Mouse (Mus musculus) cerebellum, postnatal 4 days (tissue): ENCODE measurements around the gene Pou2f1.

Experiments used
- DNase-seq, 2 experiments: peaks; one replicate each; pipeline ENCODE4 v3.0.0; 2022; ENCODE audit warnings: low spot score in 2 of 2, mixed read lengths in 1 of 2

Pou2f1 gene

DNA sequence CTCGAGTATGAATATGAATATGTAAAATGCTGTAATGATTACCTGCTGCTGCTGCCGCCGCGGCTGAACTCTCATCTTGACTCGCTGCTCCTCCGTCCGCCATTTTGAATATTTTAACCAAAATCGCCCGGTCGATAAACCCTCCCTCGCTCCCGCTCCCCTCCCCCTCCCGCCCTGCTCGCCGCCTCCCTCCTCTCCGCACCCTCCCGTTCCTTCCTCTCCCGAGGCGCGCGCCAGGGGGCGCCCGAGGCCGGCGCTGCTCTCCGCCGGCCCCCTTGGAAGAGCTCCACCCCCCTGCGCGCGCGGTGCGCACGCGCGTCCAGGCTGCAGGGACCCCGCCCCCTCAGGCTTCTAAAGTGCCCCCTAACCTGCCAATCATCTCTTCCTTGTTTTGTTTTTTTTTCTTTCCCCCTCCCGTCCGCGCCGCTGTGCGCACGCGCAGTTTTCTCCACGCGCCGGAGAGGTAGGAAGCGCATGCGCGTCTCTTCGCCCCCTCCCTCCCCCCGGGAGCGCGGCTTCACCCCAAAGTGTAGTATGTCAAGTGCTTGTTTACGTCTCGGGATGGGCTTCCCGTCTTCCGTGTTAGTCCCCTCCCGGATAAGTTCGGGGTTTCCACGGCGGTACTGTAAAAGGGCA, at the start of gene Pou2f1:
Pou2f1 (minus strand) TSS at position 159 of the 636 bp plus-strand sequence.
- DNase-seq, result peak; percentile 95 to 98

GRCm38 (mm10) chr1:166049046-166049827, 46.8 kb upstream of the Pou2f1 start:
- DNase-seq, result no peak

- no peak for DNase-seq
Measured at GRCm38 (mm10) chr1:166048230-166048911, 45.9 kb upstream of the Pou2f1 start.

DNA sequence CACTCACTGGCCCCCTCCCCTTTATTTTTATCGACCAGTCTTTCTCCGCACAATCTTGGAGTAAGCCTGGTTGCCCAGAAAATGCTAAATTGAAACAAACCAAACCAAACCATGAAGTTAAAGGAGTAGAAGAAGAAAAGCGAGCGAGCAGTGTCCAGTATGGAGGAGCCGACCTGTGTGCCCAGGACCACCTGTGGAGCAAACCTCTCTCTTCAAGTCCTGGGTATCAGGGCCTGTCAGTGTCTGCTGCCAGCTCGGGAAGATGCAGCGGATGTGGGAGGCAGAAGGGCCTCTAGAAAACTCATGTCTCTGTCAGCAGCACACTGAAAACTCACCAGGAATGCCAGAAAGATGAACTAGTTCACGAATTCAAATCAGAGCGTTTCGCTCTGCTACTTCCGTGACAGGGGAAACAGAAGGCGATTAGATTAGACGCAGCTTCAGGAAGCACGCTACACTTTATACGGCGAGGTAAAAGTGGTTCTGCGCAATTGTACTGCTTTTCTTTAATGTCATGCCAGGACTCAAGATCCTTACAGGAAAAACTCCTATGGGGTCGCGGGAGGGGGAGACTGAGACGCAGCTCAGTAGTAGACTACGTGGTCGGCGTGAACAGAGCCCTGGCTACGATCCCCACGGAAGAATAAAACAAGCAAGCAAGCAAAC, 45.2 kb upstream of the Pou2f1 start:
- no peak for DNase-seq

- DNase-seq, result no peak
Measured at GRCm38 (mm10) chr1:166045894-166046197, 43.4 kb upstream of the Pou2f1 start.

DNA sequence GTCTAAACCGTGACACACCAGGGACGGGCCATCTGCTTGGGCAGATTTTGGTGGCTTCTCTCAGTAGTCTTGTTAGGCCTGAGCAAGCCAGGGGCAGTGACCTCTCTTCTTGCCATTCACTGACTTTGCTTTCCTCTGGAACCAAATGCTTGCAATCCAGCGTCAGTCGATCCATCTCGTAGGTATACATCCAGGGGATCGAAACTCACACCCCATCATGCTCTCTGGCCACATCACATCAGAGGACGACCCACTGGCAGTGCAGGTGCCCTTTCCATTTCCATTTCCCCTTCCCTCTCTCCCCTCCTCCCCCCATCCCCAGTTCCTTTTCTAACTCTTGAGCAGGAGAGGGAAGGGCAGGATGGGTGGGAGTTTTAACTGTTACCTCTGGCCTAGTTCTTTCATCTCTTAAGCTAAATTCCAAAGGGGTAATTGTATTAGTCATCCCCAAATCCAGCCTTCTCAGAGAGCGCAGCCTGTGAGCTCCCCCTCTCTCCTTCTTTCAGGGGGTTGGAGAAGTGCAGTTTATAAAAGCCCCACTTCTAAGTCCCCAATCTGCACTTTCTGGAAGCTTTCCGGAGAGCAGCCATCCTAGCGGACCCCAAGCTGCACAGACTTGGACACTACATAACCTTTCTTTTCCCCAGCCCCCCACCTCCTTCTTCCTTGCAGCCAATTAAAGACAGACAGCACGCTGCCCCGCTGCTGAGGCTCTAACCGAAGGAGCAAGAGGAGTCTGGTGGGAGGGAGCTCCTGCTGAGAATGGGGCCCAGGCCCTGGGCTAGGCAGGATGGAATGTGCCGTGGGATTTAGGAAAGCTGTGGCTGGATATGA, 42.8 kb upstream of the Pou2f1 start:
- DNase-seq, result no peak

GRCm38 (mm10) chr1:166043451-166044149, 41.1 kb upstream of the Pou2f1 start:
- DNase-seq, result no peak

DNA sequence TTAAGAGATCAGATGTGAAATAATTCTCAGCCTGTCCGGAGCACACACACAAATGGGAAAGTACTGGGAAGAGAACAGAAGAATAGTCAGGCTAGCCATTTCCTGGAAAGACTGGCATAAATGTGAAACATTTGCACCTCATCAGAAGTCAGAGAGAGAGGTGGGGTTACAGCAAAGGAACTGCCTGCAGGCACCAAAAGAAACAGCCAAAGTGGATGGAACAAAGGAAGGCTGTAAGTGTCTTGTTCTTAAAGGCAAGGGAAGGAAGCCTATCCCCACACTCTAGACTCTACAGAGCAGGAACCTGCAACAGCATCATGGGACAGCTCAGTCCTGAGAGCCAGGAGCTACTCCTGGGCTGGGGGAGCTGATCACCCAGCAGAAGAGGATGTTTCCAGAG, 39.0 kb upstream of the Pou2f1 start:
- no peak for DNase-seq

DNA sequence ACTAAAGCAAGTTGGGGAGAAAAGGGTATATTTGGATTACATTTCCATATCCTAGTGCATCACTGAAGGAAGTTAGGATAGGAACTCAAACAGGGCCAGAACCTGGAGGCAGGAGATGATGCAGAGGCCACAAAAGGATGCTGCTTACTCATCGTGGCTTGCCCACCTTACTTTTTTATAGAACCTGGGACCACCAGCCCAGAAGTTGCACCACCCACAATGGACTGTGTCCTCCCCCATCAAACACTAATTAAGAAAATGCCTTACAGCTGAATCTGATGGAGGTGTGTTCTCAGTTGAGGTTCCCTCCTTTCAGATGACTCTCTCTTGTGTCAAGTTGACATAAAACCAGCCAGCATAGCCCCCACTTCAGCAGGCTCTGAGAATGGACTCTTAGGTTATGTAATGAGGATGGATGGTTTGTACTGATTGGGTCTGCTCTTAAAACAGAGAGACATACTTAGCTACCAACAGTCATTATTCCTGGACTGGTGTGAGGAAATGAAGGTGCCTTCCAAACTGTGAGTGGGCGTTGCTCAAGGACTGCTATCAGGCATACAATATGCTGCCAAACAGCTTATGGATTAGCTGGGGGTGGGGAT, 36.4 kb upstream of the Pou2f1 start:
- DNase-seq, result no peak

DNA sequence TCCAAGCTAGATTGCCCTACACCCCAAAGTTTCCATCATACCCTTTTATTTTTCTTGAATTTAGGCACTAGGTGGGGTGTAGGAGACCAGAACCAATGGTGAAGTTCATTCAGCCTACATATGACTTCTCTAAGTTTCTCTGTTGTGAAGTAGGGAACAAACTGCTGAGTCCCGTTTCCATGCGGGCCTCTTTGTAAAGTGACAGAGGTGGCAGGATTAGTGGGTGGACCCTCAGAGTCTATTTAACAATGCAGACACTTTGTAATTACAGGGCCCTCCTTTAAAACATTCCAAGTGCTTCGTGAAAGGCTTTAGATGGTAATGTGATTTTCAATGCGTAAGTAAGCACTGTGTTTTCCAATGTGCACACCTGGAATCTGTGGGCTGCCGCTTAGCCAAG, 32.6 kb upstream of the Pou2f1 start:
- DNase-seq, result no peak

GRCm38 (mm10) chr1:166031673-166032547, 29.4 kb upstream of the Pou2f1 start:
- no peak for DNase-seq

GRCm38 (mm10) chr1:166023981-166024380, 21.5 kb upstream of the Pou2f1 start:
- DNase-seq, result no peak

DNA sequence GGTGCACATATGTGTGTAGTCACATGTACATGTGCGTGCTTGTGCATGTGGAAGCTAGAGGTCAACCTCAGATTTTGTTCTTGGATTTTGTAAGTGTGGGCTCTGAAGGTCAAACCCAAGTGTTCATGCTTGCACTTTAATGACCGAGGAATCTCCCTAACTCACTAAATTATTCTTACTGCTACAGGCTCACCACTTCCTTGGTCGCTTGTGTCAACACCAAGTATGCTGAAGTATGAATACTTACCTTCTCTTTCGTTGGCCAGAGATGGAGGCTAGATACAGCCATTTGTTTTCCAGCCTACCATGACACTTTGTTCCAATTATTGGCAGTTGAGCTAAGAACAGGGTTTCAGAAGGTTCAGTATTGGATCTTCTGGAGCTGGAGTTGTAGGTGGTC, 14.7 kb upstream of the Pou2f1 start:
- DNase-seq, result no peak

- DNase-seq, result no peak
Measured at GRCm38 (mm10) chr1:166016306-166016705, 13.8 kb upstream of the Pou2f1 start.

GRCm38 (mm10) chr1:166014530-166014929, 12.1 kb upstream of the Pou2f1 start:
- DNase-seq, result no peak

DNA sequence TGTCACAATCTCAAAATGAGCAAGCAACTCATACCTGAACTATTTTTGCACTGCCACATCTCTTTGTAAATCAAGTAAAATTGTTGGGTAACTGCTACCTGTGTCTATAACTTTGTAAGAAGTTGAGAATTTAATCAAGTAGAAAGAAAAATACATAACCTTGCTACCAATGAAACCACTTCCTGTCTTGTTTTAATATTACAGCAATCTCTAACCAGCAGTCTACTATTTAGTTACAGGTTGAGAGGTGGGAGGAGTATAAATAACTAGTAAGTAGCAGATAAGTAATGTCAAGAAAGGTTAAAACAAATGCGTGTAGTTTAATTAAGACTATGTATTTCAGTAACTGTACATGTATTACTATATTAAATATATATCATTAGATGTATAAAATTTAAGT, 7.6 kb upstream of the Pou2f1 start:
- DNase-seq, result no peak

- DNase-seq, result no peak
Measured at GRCm38 (mm10) chr1:166008634-166009350, 6.3 kb upstream of the Pou2f1 start.

- DNase-seq, result no peak
Measured at GRCm38 (mm10) chr1:166007026-166007425, 4.5 kb upstream of the Pou2f1 start.
